Mouse (Mus musculus): ENCODE measurements at regions not wholly inside any gene's neighbourhood (a gene's known extent, or its start where the extent isn't known, plus 50 kb on each side); places are given as distances from the start of the nearest gene placed in this dataset.

DNA sequence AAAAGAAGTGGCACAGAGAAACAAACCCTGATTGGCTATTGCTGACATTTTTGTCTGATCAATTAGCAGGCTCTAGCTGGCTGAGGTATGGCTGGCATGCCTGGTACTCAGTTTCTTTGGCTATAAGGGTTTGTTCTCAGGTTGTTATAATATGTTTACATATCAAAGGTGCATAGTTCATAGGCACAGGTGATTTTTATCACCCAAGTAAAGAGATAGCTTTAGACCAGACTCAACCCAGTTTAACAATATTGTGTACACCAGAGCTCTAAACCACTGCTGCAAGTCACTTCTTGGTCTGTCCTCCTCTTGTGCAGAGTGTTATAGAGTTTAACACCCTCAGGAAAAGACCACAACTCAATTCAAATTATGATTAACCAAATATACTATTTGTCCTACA lies 65.8 kb upstream of the Ifngr1 start:
- no peak overlapping the region for H3K9ac ChIP-seq (ENCODE audit: low read length)
- no peak overlapping the region for H3K4me2 ChIP-seq (ENCODE audit: low read depth, low read length)
- H3K27ac ChIP-seq (ENCODE audit: low read length), result no peak overlapping the region
- H3K4me1 ChIP-seq (ENCODE audit: control insufficient read depth, insufficient read depth, low read length), result no peaks in the 10 kb centered on the region; the same call in 1 of the 2 replicates
- H3K4me3 ChIP-seq (replicated peaks; ENCODE audit: low read length), result no peak overlapping the region
- no peaks in the 10 kb centered on the region for H3K36me3 ChIP-seq (ENCODE audit: control insufficient read depth, insufficient read depth, low read length)
- no peaks in the 10 kb centered on the region for H3K27me3 ChIP-seq (ENCODE audit: control insufficient read depth, insufficient read depth, low read length)
- ATAC-seq (ENCODE audit: insufficient read depth, low FRiP score), result no peak
- no peaks in the 10 kb centered on the region for H3K9me3 ChIP-seq (replicated peaks; ENCODE audit: control insufficient read depth, low read length)

DNA sequence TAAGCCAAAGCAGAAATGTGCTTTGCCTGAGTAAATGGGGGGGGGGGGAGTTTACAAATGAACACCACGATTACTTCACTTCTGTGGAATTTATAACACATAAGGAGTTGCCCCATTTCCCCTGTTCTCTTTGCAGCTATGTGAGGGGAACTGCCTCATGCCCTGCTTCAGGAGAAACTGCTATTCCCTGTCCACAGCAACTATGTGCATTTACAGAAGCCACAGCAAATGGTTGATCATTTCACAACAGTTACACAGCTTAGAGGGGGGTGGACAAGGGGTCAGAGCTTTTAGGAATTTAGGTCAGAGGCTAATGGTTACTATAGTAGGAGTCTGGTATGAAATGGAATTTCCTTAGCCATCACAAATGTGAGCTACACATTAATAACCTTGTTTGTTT lies 65.4 kb upstream of the Ifngr1 start:
- Histone ChIP-seq H3K27me3 (ENCODE audit: control insufficient read depth, insufficient read depth, low read length) (no peaks in the 10 kb centered on the region), H3K27ac (ENCODE audit: low read length) (no peak overlapping the region), H3K4me3 (replicated peaks; ENCODE audit: low read length) (no peak overlapping the region), H3K9me3 (replicated peaks; ENCODE audit: control insufficient read depth, low read length) (no peaks in the 10 kb centered on the region), H3K4me2 (ENCODE audit: low read depth, low read length) (no peak overlapping the region), H3K4me1 (ENCODE audit: control insufficient read depth, insufficient read depth, low read length) (no peaks in the 10 kb centered on the region; the same call in 1 of the 2 replicates), H3K36me3 (ENCODE audit: control insufficient read depth, insufficient read depth, low read length) (no peaks in the 10 kb centered on the region), H3K9ac (ENCODE audit: low read length) (no peak overlapping the region)
- 8% methylated on average over 1 of the region's 1 CpGs for WGBS
- ATAC-seq (ENCODE audit: insufficient read depth, low FRiP score), result no peak

DNA sequence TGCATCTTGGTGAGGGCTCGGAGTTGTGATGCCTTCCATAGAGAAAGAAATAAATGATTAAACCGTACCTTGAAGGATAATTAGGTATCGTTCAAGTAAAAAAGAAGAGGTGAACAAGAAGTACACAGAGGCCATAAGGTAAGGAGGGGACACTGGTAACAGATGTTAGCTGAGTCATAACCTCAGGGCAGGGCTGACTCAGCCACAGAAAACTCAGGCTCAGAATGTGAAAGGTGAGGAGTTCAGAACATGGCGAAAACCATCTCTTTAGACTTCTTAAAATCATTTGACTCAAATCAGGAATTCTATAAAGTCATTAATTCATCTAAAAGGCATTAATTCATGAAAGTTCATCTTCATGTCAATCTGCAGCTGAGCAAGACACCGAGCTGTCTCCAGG lies 62.1 kb upstream of the Ifngr1 start:
- Histone ChIP-seq H3K9ac (ENCODE audit: low read length) (no peak overlapping the region), H3K27me3 (ENCODE audit: control insufficient read depth, insufficient read depth, low read length) (no peaks in the 10 kb centered on the region), H3K9me3 (replicated peaks; ENCODE audit: control insufficient read depth, low read length) (no peaks in the 10 kb centered on the region), H3K4me2 (ENCODE audit: low read depth, low read length) (no peak overlapping the region), H3K27ac (ENCODE audit: low read length) (no peak overlapping the region), H3K36me3 (ENCODE audit: control insufficient read depth, insufficient read depth, low read length) (no peaks in the 10 kb centered on the region), H3K4me3 (replicated peaks; ENCODE audit: low read length) (no peak overlapping the region), H3K4me1 (ENCODE audit: control insufficient read depth, insufficient read depth, low read length) (no peaks in the 10 kb centered on the region; the same call in 1 of the 2 replicates)
- 87% methylated on average over 5 of the region's 5 CpGs for WGBS
- no peak for ATAC-seq (ENCODE audit: insufficient read depth, low FRiP score)

DNA sequence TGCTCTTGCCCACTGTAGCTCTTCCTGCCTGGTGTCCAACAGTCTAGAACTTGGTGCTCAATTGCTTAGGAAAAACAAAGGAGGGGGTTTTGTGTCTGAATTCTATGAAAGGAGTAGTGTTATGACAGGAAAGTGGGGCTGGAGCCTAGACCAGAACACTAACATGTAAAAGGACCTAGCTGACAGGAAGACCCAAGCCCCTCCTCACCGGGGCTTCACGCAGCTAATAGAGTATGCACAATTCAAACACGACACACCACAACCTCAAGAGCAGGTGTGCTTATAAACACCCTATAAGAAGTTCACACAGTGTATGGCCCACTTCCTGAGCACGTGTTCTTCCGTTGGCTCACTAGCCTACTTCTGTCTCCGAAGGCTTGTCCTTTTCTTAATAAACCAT lies 61.7 kb upstream of the Ifngr1 start:
- no peak overlapping the region for H3K9ac ChIP-seq (ENCODE audit: low read length)
- no peak overlapping the region for H3K4me2 ChIP-seq (ENCODE audit: low read depth, low read length)
- H3K4me1 ChIP-seq (ENCODE audit: control insufficient read depth, insufficient read depth, low read length), result no peaks in the 10 kb centered on the region; the same call in 1 of the 2 replicates
- no peaks in the 10 kb centered on the region for H3K9me3 ChIP-seq (replicated peaks; ENCODE audit: control insufficient read depth, low read length)
- no peak overlapping the region for H3K4me3 ChIP-seq (replicated peaks; ENCODE audit: low read length)
- ATAC-seq (ENCODE audit: insufficient read depth, low FRiP score), result no peak
- no peaks in the 10 kb centered on the region for H3K27me3 ChIP-seq (ENCODE audit: control insufficient read depth, insufficient read depth, low read length)
- 90% methylated on average over 6 of the region's 6 CpGs for WGBS
- no peak overlapping the region for H3K27ac ChIP-seq (ENCODE audit: low read length)
- H3K36me3 ChIP-seq (ENCODE audit: control insufficient read depth, insufficient read depth, low read length), result no peaks in the 10 kb centered on the region

DNA sequence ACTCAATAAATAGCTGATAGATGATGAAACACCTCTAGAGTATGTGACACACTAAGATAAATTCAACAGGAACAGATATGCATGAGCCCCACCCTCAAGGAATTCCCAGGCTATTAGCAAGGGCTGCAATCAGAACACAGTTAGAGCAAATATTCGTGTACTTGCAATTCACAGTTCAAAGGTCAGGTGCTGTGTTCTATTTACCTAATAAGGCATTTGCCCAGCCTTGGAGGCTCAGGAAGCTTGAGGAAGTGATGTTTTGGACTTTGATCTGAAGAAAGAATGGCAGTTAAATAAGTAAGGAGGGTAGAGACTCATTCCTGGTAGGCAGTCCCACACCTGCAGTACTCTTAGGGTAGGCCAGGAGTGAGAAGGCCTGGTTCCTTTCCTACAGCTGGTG lies 60.3 kb upstream of the Ifngr1 start:
- 13% methylated on average over 1 of the region's 1 CpGs for WGBS
- no peak overlapping the region; the same call in 1 of the 2 replicates for H3K27ac ChIP-seq (ENCODE audit: low read length)

DNA sequence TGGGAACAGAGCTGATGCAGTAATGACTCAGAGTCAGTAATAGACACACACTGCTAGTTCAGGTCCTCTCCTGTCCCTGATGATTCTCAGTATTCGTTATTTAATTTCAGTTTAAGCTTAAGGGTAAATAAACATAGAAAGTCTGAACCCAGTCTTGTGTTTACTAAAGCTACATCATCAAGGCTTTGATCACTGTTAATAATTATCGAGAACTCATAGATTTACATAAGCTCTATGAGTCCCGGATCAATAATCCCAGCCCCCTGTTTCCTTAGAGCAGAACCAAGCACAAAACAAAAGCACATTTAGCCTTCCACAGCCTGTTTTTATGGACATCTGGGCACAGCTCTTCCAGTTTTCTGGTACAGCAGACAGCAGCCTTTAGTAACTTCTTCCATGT lies 59.0 kb upstream of the Ifngr1 start:
- no peak overlapping the region for H3K27ac ChIP-seq (ENCODE audit: low read length)
- no peaks in the 10 kb centered on the region for H3K9me3 ChIP-seq (replicated peaks; ENCODE audit: control insufficient read depth, low read length)
- H3K4me2 ChIP-seq (ENCODE audit: low read depth, low read length), result no peak overlapping the region
- 65% methylated on average over 3 of the region's 3 CpGs for WGBS
- H3K4me3 ChIP-seq (replicated peaks; ENCODE audit: low read length), result no peak overlapping the region
- H3K9ac ChIP-seq (ENCODE audit: low read length), result no peak overlapping the region
- no peaks in the 10 kb centered on the region for H3K27me3 ChIP-seq (ENCODE audit: control insufficient read depth, insufficient read depth, low read length)
- no peaks in the 10 kb centered on the region for H3K4me1 ChIP-seq (ENCODE audit: control insufficient read depth, insufficient read depth, low read length)
- H3K36me3 ChIP-seq (ENCODE audit: control insufficient read depth, insufficient read depth, low read length), result no peaks in the 10 kb centered on the region
- no peak for ATAC-seq (ENCODE audit: insufficient read depth, low FRiP score)

More for the DNA sequence above, 60.3 kb upstream of the Ifngr1 start:
- no peak overlapping the region for H3K9ac ChIP-seq (ENCODE audit: low read length)
- no peaks in the 10 kb centered on the region for H3K9me3 ChIP-seq (replicated peaks; ENCODE audit: control insufficient read depth, low read length)
- H3K4me1 ChIP-seq (ENCODE audit: control insufficient read depth, insufficient read depth, low read length), result no peaks in the 10 kb centered on the region
- H3K27me3 ChIP-seq (ENCODE audit: control insufficient read depth, insufficient read depth, low read length), result no peaks in the 10 kb centered on the region
- H3K36me3 ChIP-seq (ENCODE audit: control insufficient read depth, insufficient read depth, low read length), result no peaks in the 10 kb centered on the region
- no peak overlapping the region for H3K4me3 ChIP-seq (replicated peaks; ENCODE audit: low read length)
- no peak overlapping the region for H3K4me2 ChIP-seq (ENCODE audit: low read depth, low read length)
- ATAC-seq (ENCODE audit: insufficient read depth, low FRiP score), result peak; percentile 90

DNA sequence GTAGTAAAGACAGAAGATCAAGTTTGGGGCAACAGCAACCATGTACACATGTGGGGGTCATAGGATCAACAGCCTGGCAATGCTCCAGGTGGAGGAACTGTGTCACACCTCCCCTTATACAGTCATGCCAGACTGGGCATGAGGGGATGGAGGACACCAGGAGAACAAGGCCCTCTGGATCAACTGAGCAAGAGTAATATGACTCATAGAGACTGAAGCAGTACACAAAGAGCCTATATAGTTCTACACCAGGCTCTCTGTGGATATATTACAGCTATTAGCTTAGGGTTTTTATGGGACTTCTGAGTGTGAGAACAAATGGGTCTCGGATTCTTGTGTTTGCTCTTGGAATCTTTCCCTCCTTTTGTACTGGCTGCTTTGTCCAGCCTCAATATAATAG lies 57.9 kb upstream of the Ifngr1 start:
- H3K36me3 ChIP-seq (ENCODE audit: control insufficient read depth, insufficient read depth, low read length), result no peaks in the 10 kb centered on the region
- no peak overlapping the region for H3K9ac ChIP-seq (ENCODE audit: low read length)
- no peaks in the 10 kb centered on the region for H3K4me1 ChIP-seq (ENCODE audit: control insufficient read depth, insufficient read depth, low read length)
- no peak overlapping the region for H3K4me2 ChIP-seq (ENCODE audit: low read depth, low read length)
- no peaks in the 10 kb centered on the region for H3K27me3 ChIP-seq (ENCODE audit: control insufficient read depth, insufficient read depth, low read length)
- no peak for ATAC-seq (ENCODE audit: insufficient read depth, low FRiP score)
- no peaks in the 10 kb centered on the region for H3K9me3 ChIP-seq (replicated peaks; ENCODE audit: control insufficient read depth, low read length)
- 53% methylated on average over 1 of the region's 1 CpGs for WGBS
- no peak overlapping the region for H3K27ac ChIP-seq (ENCODE audit: low read length)
- H3K4me3 ChIP-seq (replicated peaks; ENCODE audit: low read length), result no peak overlapping the region

All from stomach, embryonic 16.5 days (tissue).